Mouse (Mus musculus) Patski (cell line): Measurements from ENCODE around the gene Ssh2. TPM values are rescaled to one million over a fixed set of nuclear protein-coding genes. Genes with fewer than 3 reads are reported as not detected.

ENCODE experiments used
- ATAC-seq: fragments of 100-300 bp; one replicate; pipeline ENCODE4 v1.8.0; 2021
- CTCF ChIA-PET: fragments of 350-600 bp; sonication (Branson Sonifier 250); formaldehyde crosslinking; loops from one replicate; lab custom pipeline; 2022; ENCODE audit warnings: inconsistent platforms; lab: Charles Lee
- POLR2A ChIA-PET: fragments of 350-600 bp; sonication (Branson Sonifier 250); formaldehyde crosslinking; loops from one replicate; lab custom pipeline; 2022; ENCODE audit warnings: antibody characterized with exemption, inconsistent platforms; lab: Charles Lee
- DNase-seq: peaks from one replicate; pipeline ENCODE4 v3.0.0-alpha.2; 2011; ENCODE audit warnings: low read depth, low spot score
- H3K27me3 ChIP-seq: fragments of 371-371 bp; one replicate; pipeline ENCODE4 v1.5.1; 2021
- CTCF ChIP-seq: fragments of 100-300 bp; IDR thresholded peaks from one replicate; pipeline ENCODE4 v1.5.1; 2021
- in situ Hi-C: fragments of 300-500 bp; cut with MboI; formaldehyde crosslinking; loops from 3 replicates; pipeline ENCODE4 v1.11.1; 2018; ENCODE audit warnings: low pct_unique_long_range_greater_than_20kb, mixed read lengths
- polyA plus RNA-seq: library from polyadenylated mRNA; unstranded; gene quantifications from one replicate; pipeline ENCODE4 v1.2.3, GENCODE M21; 2021

Ssh2 gene
- polyA plus RNA-seq, 1 experiment from 2014 or later: 6.5 TPM

- ATAC-seq (no peak), DNase-seq (no peak)
- CTCF ChIA-PET: no interaction called here
- in situ Hi-C loops: no loop called here
- no peak for TF ChIP-seq CTCF
- H3K27me3 ChIP-seq: no peaks in the 10 kb centered on the region
- POLR2A ChIA-PET: no interaction called here
Measured at GRCm38 (mm10) chr11:77471407-77471806, 255.3 kb downstream of the Ssh2 start.

GRCm38 (mm10) chr11:77472775-77473174 lies 256.7 kb downstream of the Ssh2 start:
- TF ChIP-seq CTCF: no peak
- in situ Hi-C loops: no loop called here
- no peak for DNase-seq
- H3K27me3 ChIP-seq: no peaks in the 10 kb centered on the region
- ATAC-seq: no peak
- ChIA-PET POLR2A (no interaction called here), CTCF (no interaction called here)

GRCm38 (mm10) chr11:77476216-77476615 lies 260.1 kb downstream of the Ssh2 start:
- no peaks in the 10 kb centered on the region for H3K27me3 ChIP-seq
- DNase-seq (no peak), ATAC-seq (no peak)
- ChIA-PET CTCF (interaction anchor here (1.0 to 1.8 kb wide), 2 partner anchors 8 to 18 kb away, joined by 3 to 6 read pairs; partner anchors contain the start of gene Git1), POLR2A (no interaction called here)
- no peak for TF ChIP-seq CTCF
- in situ Hi-C loops: no loop called here

- ChIA-PET POLR2A (interaction anchor here (1.2 kb wide), 1 partner anchor 11 kb away, joined by 3 read pairs; no protein-coding TSS in a partner anchor), CTCF (interaction anchor here (0.9 to 1.8 kb wide), 3 partner anchors 9 to 160 kb away, joined by 3 to 6 read pairs (median 3); partner anchors contain the start of gene Git1)
- H3K27me3 ChIP-seq: no peaks in the 10 kb centered on the region
- in situ Hi-C loops: no loop called here
- no peak for ATAC-seq
- TF ChIP-seq CTCF: no peak
- DNase-seq: no peak
Measured at GRCm38 (mm10) chr11:77476895-77477294, 260.8 kb downstream of the Ssh2 start.

GRCm38 (mm10) chr11:77483043-77483442 lies 267.0 kb downstream of the Ssh2 start:
- no peaks in the 10 kb centered on the region for H3K27me3 ChIP-seq
- ChIA-PET CTCF (no interaction called here), POLR2A (no interaction called here)
- no peak for TF ChIP-seq CTCF
- ATAC-seq: no peak
- in situ Hi-C loops: no loop called here
- DNase-seq: no peak

GRCm38 (mm10) chr11:77483510-77484255 lies 267.6 kb downstream of the Ssh2 start:
- no peaks in the 10 kb centered on the region for H3K27me3 ChIP-seq
- no peak for ATAC-seq
- CTCF ChIA-PET: interaction anchor here (0.9 kb wide), 1 partner anchor 44 kb away, joined by 3 read pairs; no protein-coding TSS in a partner anchor
- no peak for DNase-seq
- POLR2A ChIA-PET: no interaction called here
- in situ Hi-C loops: no loop called here
- TF ChIP-seq CTCF: no peak

- TF ChIP-seq CTCF: no peak
- CTCF ChIA-PET: interaction anchor here (1.3 kb wide), 1 partner anchor 16 kb away, joined by 3 read pairs; no protein-coding TSS in a partner anchor
- DNase-seq: no peak
- POLR2A ChIA-PET: no interaction called here
- no peaks in the 10 kb centered on the region for H3K27me3 ChIP-seq
- in situ Hi-C loops: no loop called here
- no peak for ATAC-seq
Measured at GRCm38 (mm10) chr11:77485229-77485628, 269.1 kb downstream of the Ssh2 start.

GRCm38 (mm10) chr11:77486798-77487197 lies 270.7 kb downstream of the Ssh2 start:
- TF ChIP-seq CTCF: no peak
- H3K27me3 ChIP-seq: no peaks in the 10 kb centered on the region
- in situ Hi-C loops: no loop called here
- ChIA-PET CTCF (interaction anchor here (1.1 kb wide), 1 partner anchor 13 kb away, joined by 4 read pairs; no protein-coding TSS in a partner anchor), POLR2A (no interaction called here)
- no peak for ATAC-seq
- no peak for DNase-seq

- POLR2A ChIA-PET: interaction anchor here (0.6 to 1.0 kb wide), 2 partner anchors 141 to 1756 kb away, joined by 5 read pairs; partner anchors contain the start of gene Ywhae
- CTCF ChIA-PET: interaction anchor here (1.4 to 3.4 kb wide), 2 partner anchors 12 to 140 kb away, joined by 3 to 13 read pairs; no protein-coding TSS in a partner anchor
- TF ChIP-seq CTCF: no peak
- no peaks in the 10 kb centered on the region for H3K27me3 ChIP-seq
- ATAC-seq: no peak
- in situ Hi-C loops: no loop called here
- no peak for DNase-seq
Measured at GRCm38 (mm10) chr11:77488771-77489581, 272.9 kb downstream of the Ssh2 start.

- ATAC-seq: peak; percentile 9
- in situ Hi-C loops: no loop called here
- TF ChIP-seq CTCF: no peak
- CTCF ChIA-PET: interaction anchor here (0.8 to 3.4 kb wide), 2 partner anchors 12 to 33 kb away, joined by 3 to 13 read pairs; no protein-coding TSS in a partner anchor
- no peaks in the 10 kb centered on the region for H3K27me3 ChIP-seq
- DNase-seq: no peak
- POLR2A ChIA-PET: interaction anchor here (0.6 to 2.1 kb wide), 3 partner anchors 19 to 349 kb away, joined by 3 to 7 read pairs (median 5); no protein-coding TSS in a partner anchor
Measured at GRCm38 (mm10) chr11:77489591-77490235, 273.6 kb downstream of the Ssh2 start, which contains the start of gene Ankrd13b. Ankrd13b (minus strand) TSS chr11:77489678.
